Mouse (Mus musculus): ENCODE results near the gene Map3k7. TPM values are rescaled to one million over a fixed set of nuclear protein-coding genes. Genes with fewer than 3 reads are reported as not detected.

Map3k7 gene
- polyA plus RNA-seq, 1 experiment from 2014 or later, result 32.0 TPM

DNA sequence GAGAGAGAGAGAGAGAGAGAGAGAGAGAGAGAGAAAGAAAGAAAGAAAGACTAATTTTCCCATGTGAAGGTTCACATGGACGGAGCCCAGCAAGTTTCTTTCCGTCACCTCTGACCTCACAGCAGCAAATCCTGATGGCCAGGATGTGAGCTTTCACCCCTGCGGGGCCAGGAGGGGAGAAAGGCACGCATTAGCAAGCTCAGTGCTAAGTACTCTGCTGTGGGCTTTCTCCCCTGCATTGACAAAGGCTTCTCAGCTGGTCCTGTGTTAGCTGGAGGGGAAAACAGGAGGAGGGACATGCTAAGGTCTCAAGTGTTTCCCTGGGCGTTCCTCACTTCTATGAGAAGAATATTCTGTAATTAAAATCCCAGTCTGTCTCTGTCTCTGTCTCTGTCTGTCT lies 81.3 kb downstream of the Map3k7 start:
- 4% methylated on average over 5 of the region's 5 CpGs for WGBS
- peaks cover 23% of the 10 kb centered on the region for H3K4me1 ChIP-seq (replicated peaks)

DNA sequence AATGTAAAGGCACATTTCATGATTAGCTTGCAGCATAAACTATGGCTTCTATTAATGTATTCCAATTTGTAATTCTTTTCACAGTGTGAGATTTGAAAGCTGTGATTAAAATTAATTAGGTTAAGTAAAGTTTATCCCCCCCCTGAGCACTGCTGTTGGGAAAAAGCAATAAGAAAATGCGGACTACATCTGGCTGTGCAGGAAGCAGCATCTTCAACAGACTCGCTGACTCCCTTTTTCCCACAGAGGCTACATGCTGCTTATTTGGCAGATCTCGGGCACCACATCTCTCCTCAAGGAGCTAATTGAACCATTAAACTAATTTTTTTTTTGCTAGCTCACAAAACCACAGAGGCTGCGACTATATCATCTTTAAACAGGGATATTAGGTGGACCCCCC lies 85.9 kb downstream of the Map3k7 start:
- H3K4me3 ChIP-seq (replicated peaks), result no peak overlapping the region
- no peaks in the 10 kb centered on the region for H3K9me3 ChIP-seq
- no peak overlapping the region for H3K4me2 ChIP-seq (replicated peaks)
- H3K4me1 ChIP-seq (replicated peaks), result peaks cover 7% of the 10 kb centered on the region; the same call in 1 of the 2 replicates
- no peak overlapping the region; the same call in 1 of the 2 replicates for H3K27ac ChIP-seq
- H3K36me3 ChIP-seq, result no peaks in the 10 kb centered on the region
- 64% methylated on average over 4 of the region's 4 CpGs for WGBS
- ATAC-seq, result no peak
- no peaks in the 10 kb centered on the region for H3K27me3 ChIP-seq
- no peak overlapping the region for H3K9ac ChIP-seq (replicated peaks)

More for the DNA sequence above, 81.3 kb downstream of the Map3k7 start:
- no peak overlapping the region for H3K9ac ChIP-seq (replicated peaks)
- no peak overlapping the region for H3K4me2 ChIP-seq (replicated peaks)
- H3K27ac ChIP-seq, result no peak overlapping the region
- no peak overlapping the region for H3K4me3 ChIP-seq (replicated peaks)
- ATAC-seq, result no peak
- no peaks in the 10 kb centered on the region for H3K9me3 ChIP-seq
- no peaks in the 10 kb centered on the region for H3K36me3 ChIP-seq
- H3K27me3 ChIP-seq, result no peaks in the 10 kb centered on the region

DNA sequence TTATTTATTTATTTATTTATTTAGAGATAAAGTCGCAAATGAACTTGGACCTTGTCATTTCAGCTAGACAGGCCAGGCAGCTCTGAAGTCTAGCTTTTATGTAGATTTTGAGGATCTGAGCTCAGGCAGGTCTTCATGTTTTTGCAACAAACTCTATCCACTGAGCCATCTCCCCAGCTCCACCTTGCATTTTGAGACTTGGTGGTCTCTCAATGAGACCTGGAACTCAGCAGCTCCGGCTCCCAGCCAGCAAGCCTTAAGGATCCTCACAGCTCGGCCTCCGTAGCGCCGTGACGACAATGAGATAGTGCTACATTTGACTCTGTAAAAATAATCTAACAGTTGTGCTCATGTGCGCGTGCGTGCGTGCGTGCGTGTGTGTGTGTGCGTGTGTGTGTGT lies 89.3 kb downstream of the Map3k7 start:
- WGBS, result 95% methylated on average over 14 of the region's 14 CpGs
- H3K27ac ChIP-seq, result no peak overlapping the region
- no peak overlapping the region for H3K4me2 ChIP-seq (replicated peaks)
- H3K4me1 ChIP-seq (replicated peaks), result no peaks in the 10 kb centered on the region
- no peak overlapping the region for H3K9ac ChIP-seq (replicated peaks)
- no peaks in the 10 kb centered on the region for H3K36me3 ChIP-seq
- no peak for ATAC-seq
- no peak overlapping the region for H3K4me3 ChIP-seq (replicated peaks)
- H3K27me3 ChIP-seq, result no peaks in the 10 kb centered on the region
- H3K9me3 ChIP-seq, result no peaks in the 10 kb centered on the region

DNA sequence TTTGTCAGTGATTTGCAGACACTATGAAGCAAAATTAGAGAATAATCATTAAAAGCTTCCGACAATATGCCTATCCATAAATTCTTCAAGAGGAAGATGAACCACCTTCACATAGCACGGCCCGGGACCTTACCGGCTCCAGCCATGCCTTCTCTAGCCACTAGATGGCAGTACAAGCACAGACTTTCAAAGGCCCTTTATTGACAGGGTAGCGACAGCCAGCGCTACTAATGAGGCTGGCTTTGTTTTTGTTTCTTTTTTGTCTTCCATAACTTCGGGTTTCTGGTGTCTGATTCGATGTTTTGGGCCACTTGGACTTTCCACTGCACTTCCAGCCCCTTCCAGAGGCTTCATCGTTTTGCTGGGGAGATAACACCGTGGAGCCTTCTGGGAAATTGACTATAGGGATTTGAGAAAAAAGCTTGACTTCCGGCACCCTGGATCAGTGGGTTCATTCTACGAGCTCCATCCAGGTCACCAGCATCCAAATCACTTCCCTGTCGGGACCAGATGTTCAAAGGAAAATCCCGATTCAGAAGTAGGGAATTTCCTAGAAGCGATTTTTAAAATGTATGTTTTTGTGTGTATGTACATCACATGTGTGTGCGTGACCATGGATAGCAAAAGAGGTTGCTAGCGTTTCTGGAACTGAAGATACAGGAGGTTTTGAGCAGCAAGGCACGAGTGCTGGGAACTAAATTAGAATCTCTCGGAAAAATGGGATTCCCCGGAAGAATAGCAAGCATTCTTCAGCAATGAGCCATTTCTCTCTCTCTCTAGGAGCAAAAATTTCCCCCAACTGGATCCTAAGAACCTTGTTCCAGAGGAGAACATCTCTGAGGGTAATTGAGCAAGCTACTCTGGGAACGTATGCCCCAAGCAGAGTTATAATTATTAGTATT lies 91.5 kb downstream of the Map3k7 start:
- no peak overlapping the region for H3K27ac ChIP-seq
- ATAC-seq, result peak; percentile 91
- H3K36me3 ChIP-seq, result no peaks in the 10 kb centered on the region
- peak overlapping the region; percentile 51; the same call in 1 of the 2 replicates for H3K9ac ChIP-seq (replicated peaks)
- H3K9me3 ChIP-seq, result no peaks in the 10 kb centered on the region
- no peaks in the 10 kb centered on the region for H3K27me3 ChIP-seq
- WGBS, result 22% methylated on average over 21 of the region's 21 CpGs
- H3K4me1 ChIP-seq (replicated peaks), result no peaks in the 10 kb centered on the region
- peak overlapping the region; percentile 56 for H3K4me2 ChIP-seq (replicated peaks)
- H3K4me3 ChIP-seq (replicated peaks), result peak overlapping the region; percentile 36

DNA sequence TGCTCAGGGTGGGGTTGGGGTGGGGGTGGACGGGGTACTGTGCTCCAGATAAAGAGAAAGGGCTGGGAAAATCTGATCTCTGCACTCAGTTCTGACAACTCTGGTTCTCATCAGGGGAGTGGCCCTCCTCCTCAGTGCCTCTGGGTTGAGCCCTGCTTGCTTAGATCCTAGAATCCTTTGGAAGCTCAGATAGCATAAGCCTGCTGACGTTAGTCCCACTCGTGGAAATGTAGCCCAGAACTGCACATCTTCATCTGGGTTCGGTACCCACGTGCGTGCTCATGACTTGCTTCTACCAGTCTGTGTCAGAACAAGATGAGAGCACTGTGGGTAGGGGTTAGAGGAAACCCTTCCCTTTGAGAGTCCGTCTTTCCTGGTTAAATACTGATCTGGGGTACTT lies 92.5 kb downstream of the Map3k7 start:
- no peak overlapping the region for H3K9ac ChIP-seq (replicated peaks)
- WGBS, result 83% methylated on average over 7 of the region's 7 CpGs
- H3K27ac ChIP-seq, result no peak overlapping the region
- no peaks in the 10 kb centered on the region for H3K9me3 ChIP-seq
- H3K4me1 ChIP-seq (replicated peaks), result 0 out of 2 replicates have a peak, but pooled peaks cover 2% of the 10 kb centered on the region
- no peak overlapping the region for H3K4me3 ChIP-seq (replicated peaks)
- no peak for ATAC-seq
- no peak overlapping the region for H3K4me2 ChIP-seq (replicated peaks)
- H3K36me3 ChIP-seq, result no peaks in the 10 kb centered on the region
- H3K27me3 ChIP-seq, result no peaks in the 10 kb centered on the region

DNA sequence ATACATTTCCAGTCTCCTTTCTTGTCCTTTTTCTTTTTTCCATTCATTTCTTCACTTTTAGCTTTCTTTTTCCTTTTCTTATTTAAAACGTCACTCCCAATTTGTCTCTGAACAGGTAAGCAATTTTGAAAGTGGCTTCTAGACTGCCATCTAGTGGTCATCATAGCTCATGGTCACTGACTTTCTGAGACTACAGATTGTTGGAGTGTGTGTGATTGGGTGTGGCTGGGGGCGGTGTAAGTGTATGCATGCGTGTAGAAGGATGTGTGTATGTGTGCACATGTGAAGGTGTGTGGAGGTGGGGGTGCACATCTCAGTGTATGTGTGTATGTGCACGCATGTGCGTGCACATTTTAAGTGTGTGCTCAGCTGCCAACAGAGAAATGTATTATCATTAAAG lies 93.2 kb downstream of the Map3k7 start:
- ATAC-seq, result peak; percentile 73
- 0 out of 2 replicates have a peak, but pooled peaks cover 6% of the 10 kb centered on the region for H3K4me1 ChIP-seq (replicated peaks)
- no peak overlapping the region for H3K27ac ChIP-seq
- H3K27me3 ChIP-seq, result no peaks in the 10 kb centered on the region
- H3K4me2 ChIP-seq (replicated peaks), result no peak overlapping the region
- no peak overlapping the region for H3K4me3 ChIP-seq (replicated peaks)
- no peak overlapping the region for H3K9ac ChIP-seq (replicated peaks)
- WGBS, result 49% methylated on average over 5 of the region's 5 CpGs
- H3K36me3 ChIP-seq, result no peaks in the 10 kb centered on the region
- H3K9me3 ChIP-seq, result no peaks in the 10 kb centered on the region

DNA sequence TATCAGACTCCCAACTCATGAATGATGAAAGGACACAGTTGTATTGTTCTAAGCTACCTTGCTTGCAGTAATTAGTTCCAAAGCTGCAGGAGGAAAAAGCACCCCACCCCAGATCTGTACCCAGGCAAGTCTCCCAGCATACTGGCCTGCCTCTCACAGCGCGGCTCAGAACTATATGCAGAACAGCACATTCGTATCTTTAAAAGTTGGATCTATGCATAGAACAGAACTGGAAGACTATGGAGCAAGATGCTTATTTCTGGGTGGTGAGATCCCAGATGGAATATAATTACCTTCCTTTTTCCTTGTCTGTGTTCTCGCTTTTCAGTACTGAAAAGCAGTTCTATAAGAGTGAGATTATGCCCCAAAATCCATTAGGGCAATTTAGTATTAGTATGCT lies 96.8 kb downstream of the Map3k7 start:
- no peak for ATAC-seq
- 88% methylated on average over 4 of the region's 4 CpGs for WGBS
- Histone ChIP-seq H3K4me3 (replicated peaks) (no peak overlapping the region), H3K27ac (no peak overlapping the region), H3K9ac (replicated peaks) (no peak overlapping the region), H3K4me2 (replicated peaks) (no peak overlapping the region), H3K4me1 (replicated peaks) (peaks cover 12% of the 10 kb centered on the region; the same call in 1 of the 2 replicates), H3K36me3 (no peaks in the 10 kb centered on the region), H3K27me3 (no peaks in the 10 kb centered on the region), H3K9me3 (no peaks in the 10 kb centered on the region)

DNA sequence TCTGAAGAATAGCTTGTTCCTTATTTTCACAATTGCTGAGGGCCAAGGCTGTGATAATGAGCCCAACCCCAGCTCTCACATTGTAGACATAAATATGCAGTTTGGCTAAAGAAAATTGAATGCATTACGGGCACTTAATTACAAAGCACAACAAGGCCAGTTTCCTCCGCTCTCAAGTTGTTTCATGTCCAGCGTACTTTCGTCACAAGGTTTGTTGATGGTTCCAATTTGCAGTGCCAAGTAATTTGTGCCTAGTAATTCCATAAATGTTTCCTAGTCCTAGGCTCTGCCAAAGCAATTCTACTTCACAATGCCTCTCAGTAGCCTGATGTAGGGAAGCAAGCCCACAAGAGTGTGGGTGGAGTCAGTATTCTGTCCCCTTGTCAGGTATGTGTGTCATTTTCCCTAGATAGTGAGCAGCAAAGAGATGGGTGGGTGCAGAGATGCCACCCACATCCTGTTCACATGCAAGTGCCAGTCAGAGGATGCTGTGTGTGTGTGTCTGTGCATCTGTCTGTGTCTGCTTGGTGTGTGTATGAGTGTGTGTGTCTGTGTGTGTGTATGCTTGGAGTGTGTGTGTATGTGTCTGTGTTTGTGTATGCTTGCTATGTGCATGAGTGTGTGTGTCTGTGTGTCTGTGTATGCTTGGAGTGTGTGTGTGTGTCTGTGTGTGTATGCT lies 98.6 kb downstream of the Map3k7 start:
- peaks cover 12% of the 10 kb centered on the region; the same call in 1 of the 2 replicates for H3K4me1 ChIP-seq (replicated peaks)
- 0 out of 2 replicates have a peak, but pooled peaks have one; percentile 17 for ATAC-seq
- H3K9me3 ChIP-seq, result no peaks in the 10 kb centered on the region
- H3K4me2 ChIP-seq (replicated peaks), result no peak overlapping the region
- no peak overlapping the region for H3K27ac ChIP-seq
- no peaks in the 10 kb centered on the region for H3K27me3 ChIP-seq
- H3K9ac ChIP-seq (replicated peaks), result no peak overlapping the region
- 85% methylated on average over 4 of the region's 4 CpGs for WGBS
- no peaks in the 10 kb centered on the region for H3K36me3 ChIP-seq
- H3K4me3 ChIP-seq (replicated peaks), result no peak overlapping the region

DNA sequence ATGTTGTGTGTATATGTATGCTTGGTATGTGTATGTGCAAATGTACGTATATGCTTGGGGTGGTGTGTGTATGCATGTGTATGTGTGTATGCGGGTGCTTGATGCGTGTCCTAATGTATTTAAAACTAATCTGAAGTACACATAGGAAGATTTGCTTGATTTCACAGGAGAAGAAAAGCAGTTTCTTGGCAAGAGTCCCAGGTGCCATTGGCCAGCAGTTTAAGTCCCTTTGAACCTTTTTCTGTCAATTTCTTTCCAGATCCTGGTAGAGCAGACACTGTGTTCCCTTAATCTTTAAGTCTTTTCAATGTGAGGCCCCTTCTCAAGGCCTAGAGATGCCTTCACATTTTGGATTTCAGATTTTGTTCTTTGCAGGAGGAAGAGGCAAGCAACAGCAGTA lies 99.4 kb downstream of the Map3k7 start:
- Histone ChIP-seq H3K4me1 (replicated peaks) (peaks cover 12% of the 10 kb centered on the region; the same call in 1 of the 2 replicates), H3K27me3 (no peaks in the 10 kb centered on the region), H3K9me3 (no peaks in the 10 kb centered on the region), H3K27ac (no peak overlapping the region), H3K9ac (replicated peaks) (no peak overlapping the region), H3K36me3 (no peaks in the 10 kb centered on the region), H3K4me3 (replicated peaks) (no peak overlapping the region), H3K4me2 (replicated peaks) (no peak overlapping the region)
- peak; percentile 27; the same call in 1 of the 2 replicates for ATAC-seq
- 80% methylated on average over 3 of the region's 3 CpGs for WGBS

All from midbrain, embryonic 13.5 days (tissue).